Mouse (Mus musculus) hindbrain, embryonic 12.5 days (tissue): ENCODE results near the gene Npepl1. TPM values are rescaled to one million over a fixed set of nuclear protein-coding genes. Genes with fewer than 3 reads are reported as not detected.

Source experiments
- ATAC-seq: fragments of 200-750 bp; cut with Nextera tagmentation; 2 replicates; pipeline ENCODE4 v1.8.0; 2017; ENCODE audit warnings: moderate TSS enrichment; ENCODE audit not compliant: low FRiP score
- H3K27ac ChIP-seq: fragments of 300-500 bp; sonication (generic); 2 replicates; pipeline ENCODE4 v1.5.1; 2016; ENCODE audit warnings: mild to moderate bottlenecking
- H3K27me3 ChIP-seq: fragments of 300-500 bp; sonication (generic); 2 replicates; pipeline ENCODE4 v1.6.1; 2016; ENCODE audit warnings: mild to moderate bottlenecking
- H3K36me3 ChIP-seq: fragments of 300-500 bp; sonication (generic); 2 replicates; pipeline ENCODE4 v1.6.1; 2016; ENCODE audit warnings: mild to moderate bottlenecking
- H3K4me1 ChIP-seq: fragments of 300-500 bp; sonication (generic); 2 replicates; pipeline ENCODE4 v1.6.1; 2016
- H3K4me2 ChIP-seq: fragments of 300-500 bp; sonication (generic); replicated peaks from 2 replicates; pipeline ENCODE4 v1.6.1; 2016; ENCODE audit warnings: mild to moderate bottlenecking
- H3K4me3 ChIP-seq: fragments of 300-500 bp; sonication (generic); 2 replicates; pipeline ENCODE4 v1.5.1; 2016; ENCODE audit warnings: mild to moderate bottlenecking
- H3K9ac ChIP-seq: fragments of 300-500 bp; sonication (generic); 2 replicates; pipeline ENCODE4 v1.6.1; 2016; ENCODE audit warnings: mild to moderate bottlenecking, moderate library complexity
- H3K9me3 ChIP-seq: fragments of 300-500 bp; sonication (generic); replicated peaks from 2 replicates; pipeline ENCODE4 v1.6.1; 2016; ENCODE audit warnings: mild to moderate bottlenecking
- WGBS: fragments of 180-500 bp; shearing (Covaris S2); methylation state at CpG from one replicate; pipeline ENCODE4 v1.1.7; 2016; 5-methylcytosine and 5-hydroxymethylcytosine counted together
- polyA plus RNA-seq: library from polyadenylated mRNA; unstranded; fragments of >200 nt; fragmentation: Nextera tagmentation; extraction: Ambion mirVana; gene quantifications from 2 replicates; pipeline ENCODE4 v1.2.1, GENCODE M21; 2016

Npepl1 gene
- polyA plus RNA-seq, 1 experiment from 2014 or later, result 29.0 TPM

DNA sequence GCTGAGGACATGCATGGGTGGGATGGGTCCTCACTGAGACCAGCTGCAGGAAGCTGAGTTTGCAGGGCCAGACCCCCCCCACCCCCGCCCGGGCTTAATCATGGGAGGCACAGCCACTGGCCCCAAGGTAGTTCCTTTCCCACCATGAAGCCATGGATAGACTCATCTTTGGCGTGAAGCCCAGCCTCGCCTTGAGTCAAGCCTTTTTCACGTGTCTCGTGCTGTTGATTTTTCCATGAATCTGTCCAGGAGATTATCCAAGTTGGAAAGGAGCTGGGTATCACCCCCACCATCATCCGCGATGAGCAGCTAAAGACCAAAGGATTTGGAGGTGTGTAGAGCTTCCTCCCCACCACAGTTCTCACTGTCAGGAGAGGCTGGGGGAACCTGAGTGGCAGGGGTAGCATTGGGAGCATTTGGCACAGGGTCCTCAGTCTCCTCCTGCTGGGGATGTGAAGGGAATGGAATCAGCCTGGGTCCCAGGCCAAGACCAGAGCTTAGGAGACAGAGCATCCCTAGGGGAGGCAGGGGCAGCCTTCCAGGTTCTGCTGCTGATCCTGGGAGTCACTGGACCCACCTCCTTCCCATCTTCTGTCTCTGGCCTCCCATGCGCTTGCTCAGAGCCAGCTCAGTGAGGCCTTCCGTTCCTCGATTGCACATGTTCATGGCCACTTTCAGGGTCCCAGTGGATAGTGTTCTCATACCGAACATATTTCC is 4.2 kb downstream of the Npepl1 start:
- H3K9ac ChIP-seq, result no peak overlapping the region
- H3K4me2 ChIP-seq, result no peak overlapping the region
- H3K36me3 ChIP-seq, result peaks cover 10% of the 10 kb centered on the region; the same call in 1 of the 2 replicates
- WGBS, result 93% methylated on average over 12 of the region's 12 CpGs
- H3K27ac ChIP-seq, result no peak overlapping the region
- H3K9me3 ChIP-seq, result no peaks in the 10 kb centered on the region
- H3K4me1 ChIP-seq, result peaks cover 34% of the 10 kb centered on the region
- H3K27me3 ChIP-seq, result no peaks in the 10 kb centered on the region
- ATAC-seq, result no peak
- H3K4me3 ChIP-seq, result no peak overlapping the region

GRCm38 (mm10) chr2:174116929-174117328 is 6.8 kb downstream of the Npepl1 start:
- Histone ChIP-seq H3K9me3 (no peaks in the 10 kb centered on the region), H3K27me3 (no peaks in the 10 kb centered on the region), H3K4me3 (no peak overlapping the region), H3K4me2 (no peak overlapping the region), H3K36me3 (peaks cover 30% of the 10 kb centered on the region), H3K4me1 (peaks cover 14% of the 10 kb centered on the region), H3K27ac (0 out of 2 replicates have a peak overlapping the region, but pooled peaks have one; percentile 17), H3K9ac (no peak overlapping the region)
- ATAC-seq, result peak; percentile 36; the same call in 1 of the 2 replicates
- WGBS, result 55% methylated on average over 16 of the region's 16 CpGs

DNA sequence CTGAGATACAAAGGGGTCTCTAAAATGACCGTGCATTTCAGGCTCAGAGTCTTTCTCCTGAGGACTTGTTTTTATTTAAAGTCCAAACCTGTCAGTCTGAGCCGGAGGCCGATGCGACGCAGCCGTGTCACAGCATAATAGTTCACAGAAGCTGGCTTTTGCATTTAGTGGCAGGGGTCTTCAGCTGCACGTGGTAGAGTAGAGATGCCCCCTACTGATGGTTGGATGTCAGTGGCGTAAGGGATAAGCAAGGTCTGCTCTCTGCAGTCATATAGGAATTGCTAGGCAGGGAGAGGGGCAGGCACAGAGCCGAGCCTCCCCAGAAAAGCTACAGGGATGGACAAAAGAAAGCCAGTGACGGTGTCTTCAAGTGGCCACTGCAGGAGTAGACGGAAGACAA is 8.0 kb downstream of the Npepl1 start:
- peaks cover 14% of the 10 kb centered on the region for H3K4me1 ChIP-seq
- no peaks in the 10 kb centered on the region for H3K27me3 ChIP-seq
- H3K36me3 ChIP-seq, result peaks cover 30% of the 10 kb centered on the region
- H3K9me3 ChIP-seq, result no peaks in the 10 kb centered on the region
- no peak overlapping the region for H3K4me3 ChIP-seq
- H3K4me2 ChIP-seq, result no peak overlapping the region
- H3K9ac ChIP-seq, result no peak overlapping the region
- peak; percentile 55; the same call in 1 of the 2 replicates for ATAC-seq
- WGBS, result 35% methylated on average over 11 of the region's 11 CpGs
- no peak overlapping the region for H3K27ac ChIP-seq

DNA sequence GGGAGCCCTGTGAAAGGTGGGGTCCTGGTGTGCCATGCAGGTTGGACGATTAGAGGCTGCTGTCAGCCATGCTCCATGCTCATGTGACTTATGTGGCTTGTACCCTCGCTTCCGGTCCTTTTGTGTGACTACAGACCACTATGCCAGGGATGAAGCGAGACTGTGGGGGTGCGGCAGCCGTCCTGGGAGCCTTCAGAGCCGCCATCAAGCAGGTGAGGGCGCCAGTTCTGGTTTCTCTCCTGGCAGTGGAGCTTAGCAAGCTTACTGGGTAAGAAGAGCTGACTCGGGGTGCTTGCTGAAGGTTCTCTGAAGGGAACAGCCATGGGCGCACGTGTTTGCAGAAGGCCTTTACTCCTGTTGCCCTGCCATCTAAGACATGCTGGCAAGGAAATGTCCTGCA is 9.1 kb downstream of the Npepl1 start:
- peaks cover 14% of the 10 kb centered on the region for H3K4me1 ChIP-seq
- no peaks in the 10 kb centered on the region for H3K27me3 ChIP-seq
- peaks cover 1% of the 10 kb centered on the region for H3K9me3 ChIP-seq
- ATAC-seq, result no peak
- peaks cover 36% of the 10 kb centered on the region for H3K36me3 ChIP-seq
- no peak overlapping the region for H3K27ac ChIP-seq
- H3K4me3 ChIP-seq, result no peak overlapping the region
- 93% methylated on average over 11 of the region's 11 CpGs for WGBS
- no peak overlapping the region for H3K4me2 ChIP-seq
- no peak overlapping the region for H3K9ac ChIP-seq

DNA sequence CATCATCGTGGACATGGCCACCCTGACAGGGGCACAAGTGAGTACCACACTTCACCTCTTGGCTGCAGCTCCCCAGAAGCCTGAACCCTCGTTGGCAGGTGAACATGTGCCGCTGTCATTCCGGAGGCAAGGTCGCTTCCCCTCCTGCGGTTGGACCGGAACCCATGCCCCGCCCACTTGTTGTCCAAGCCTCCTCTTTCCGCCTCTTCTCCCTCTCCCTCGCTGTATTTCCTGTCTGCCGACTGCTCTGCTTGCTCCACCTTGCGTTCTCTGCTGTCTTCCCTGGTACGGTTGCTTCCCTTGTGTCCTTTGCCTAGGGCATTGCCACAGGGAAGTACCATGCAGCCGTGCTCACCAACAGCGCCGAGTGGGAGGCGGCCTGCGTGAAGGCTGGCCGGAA is 10.5 kb downstream of the Npepl1 start:
- no peak overlapping the region for H3K4me3 ChIP-seq
- H3K4me2 ChIP-seq, result no peak overlapping the region
- H3K36me3 ChIP-seq, result peaks cover 41% of the 10 kb centered on the region
- ATAC-seq, result no peak
- H3K9ac ChIP-seq, result no peak overlapping the region
- no peaks in the 10 kb centered on the region for H3K27me3 ChIP-seq
- WGBS, result 94% methylated on average over 19 of the region's 19 CpGs
- H3K27ac ChIP-seq, result no peak overlapping the region
- peaks cover 14% of the 10 kb centered on the region for H3K4me1 ChIP-seq
- H3K9me3 ChIP-seq, result peaks cover 9% of the 10 kb centered on the region

- H3K9me3 ChIP-seq, result peaks cover 9% of the 10 kb centered on the region
- no peak overlapping the region for H3K4me2 ChIP-seq
- H3K4me1 ChIP-seq, result peaks cover 16% of the 10 kb centered on the region
- H3K9ac ChIP-seq, result no peak overlapping the region
- no peaks in the 10 kb centered on the region for H3K27me3 ChIP-seq
- no peak for ATAC-seq
- H3K27ac ChIP-seq, result no peak overlapping the region
- WGBS, result 80% methylated on average over 12 of the region's 12 CpGs
- H3K4me3 ChIP-seq, result no peak overlapping the region
- peaks cover 41% of the 10 kb centered on the region for H3K36me3 ChIP-seq
These were observed 11.3 kb downstream of the Npepl1 start for GRCm38 (mm10) chr2:174121411-174121947.

DNA sequence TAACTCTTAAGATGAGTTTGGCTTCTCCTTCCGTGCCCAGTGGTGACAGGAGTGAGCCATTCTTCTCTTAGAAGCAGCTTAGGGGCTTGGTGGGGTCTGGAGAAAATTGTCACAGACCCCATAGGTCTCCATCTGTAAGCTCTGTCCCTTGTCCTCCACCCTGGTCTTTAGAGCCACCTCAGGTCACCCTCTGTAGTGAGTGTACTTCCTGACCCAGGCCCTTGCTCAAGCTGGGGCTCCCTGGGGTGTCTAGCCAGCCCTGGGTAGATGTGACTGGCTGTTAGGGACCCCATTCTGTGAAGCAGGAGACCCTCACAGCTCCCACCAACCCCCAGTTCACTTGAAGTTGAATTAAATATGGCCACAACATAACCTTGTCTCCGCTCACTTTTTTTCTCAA is 12.2 kb downstream of the Npepl1 start:
- Histone ChIP-seq H3K9me3 (peaks cover 9% of the 10 kb centered on the region), H3K36me3 (peaks cover 41% of the 10 kb centered on the region), H3K9ac (no peak overlapping the region), H3K4me1 (peaks cover 16% of the 10 kb centered on the region), H3K4me2 (no peak overlapping the region), H3K27ac (no peak overlapping the region), H3K27me3 (no peaks in the 10 kb centered on the region), H3K4me3 (no peak overlapping the region)
- 94% methylated on average over 2 of the region's 2 CpGs for WGBS
- no peak for ATAC-seq

DNA sequence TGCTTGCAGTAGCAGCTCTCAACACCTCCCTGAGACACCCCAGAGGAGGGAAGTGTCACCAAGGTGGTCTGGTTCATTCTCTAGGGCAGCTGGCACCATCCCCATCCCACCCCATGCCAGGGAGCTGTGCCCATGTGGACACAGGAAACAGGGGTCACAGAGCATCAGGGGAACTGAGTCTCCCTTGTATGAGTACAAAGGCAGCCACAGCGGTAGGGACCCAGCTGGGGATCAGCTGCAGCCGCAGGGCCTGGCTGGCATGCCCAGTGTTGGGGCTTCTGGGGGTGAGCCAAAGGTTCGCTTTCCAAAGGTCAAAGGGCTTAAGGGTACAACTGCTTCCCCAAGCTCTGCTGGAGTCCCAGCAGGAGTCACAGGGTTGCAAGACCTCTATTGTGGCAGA is 13.6 kb downstream of the Npepl1 start:
- peaks cover 14% of the 10 kb centered on the region for H3K4me1 ChIP-seq
- 75% methylated on average over 3 of the region's 3 CpGs for whole genome bisulfite sequencing

DNA sequence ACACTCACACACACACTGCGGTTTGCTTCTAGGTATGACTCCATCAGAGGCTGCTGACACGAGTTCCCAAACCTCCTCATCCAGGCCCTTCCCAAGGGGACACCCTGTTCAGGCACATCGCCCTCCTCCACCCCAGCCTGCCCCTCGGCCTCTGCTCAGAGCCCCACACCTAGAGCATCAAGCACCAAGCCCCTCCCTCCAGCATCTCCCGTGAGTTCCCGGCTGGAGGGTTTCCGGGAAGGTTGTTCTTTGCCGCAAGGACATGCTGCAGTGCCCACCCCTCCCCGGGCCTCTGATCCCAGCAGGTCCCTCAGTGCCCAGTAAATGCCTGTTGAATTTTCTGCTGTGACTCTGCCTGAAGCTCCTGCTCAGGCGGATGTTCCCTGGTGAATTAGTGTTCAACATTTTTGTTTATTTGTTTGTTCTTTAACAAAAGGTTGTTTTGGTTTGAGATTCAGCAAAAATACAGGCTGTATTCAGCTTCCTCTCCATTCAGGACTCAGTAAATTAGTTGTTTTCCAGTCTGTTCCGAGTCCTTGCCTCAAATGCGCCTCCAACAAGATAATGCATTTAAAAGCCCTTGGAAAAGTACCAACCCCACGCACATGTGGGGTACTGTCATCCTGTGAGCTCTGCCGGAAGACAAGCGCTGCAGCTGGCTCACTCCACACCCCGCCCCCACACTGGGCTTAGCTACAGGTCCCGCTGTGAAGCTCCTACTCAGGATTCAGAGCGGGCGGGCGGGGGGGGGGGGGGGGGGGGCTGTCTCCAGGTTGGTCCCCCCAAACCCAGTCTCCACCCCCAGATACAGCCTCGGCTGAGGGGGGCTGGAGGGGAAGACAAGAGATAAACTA is 16.6 kb downstream of the Npepl1 start:
- Histone ChIP-seq H3K9ac (peak overlapping the region; percentile 3; the same call in 1 of the 2 replicates), H3K36me3 (peaks cover 17% of the 10 kb centered on the region), H3K27me3 (no peaks in the 10 kb centered on the region), H3K27ac (0 out of 2 replicates have a peak overlapping the region, but pooled peaks have one; percentile 0), H3K9me3 (peaks cover 9% of the 10 kb centered on the region), H3K4me3 (no peak overlapping the region), H3K4me1 (peaks cover 14% of the 10 kb centered on the region), H3K4me2 (peak overlapping the region; percentile 42)
- WGBS, result 7% methylated on average over 21 of the region's 21 CpGs
- peak; percentile 68 for ATAC-seq

More for the DNA sequence above, 13.6 kb downstream of the Npepl1 start:
- Histone ChIP-seq H3K4me3 (no peak overlapping the region), H3K27ac (no peak overlapping the region), H3K27me3 (no peaks in the 10 kb centered on the region), H3K9me3 (peaks cover 9% of the 10 kb centered on the region), H3K36me3 (peaks cover 41% of the 10 kb centered on the region), H3K4me2 (no peak overlapping the region), H3K9ac (no peak overlapping the region)
- no peak for ATAC-seq

DNA sequence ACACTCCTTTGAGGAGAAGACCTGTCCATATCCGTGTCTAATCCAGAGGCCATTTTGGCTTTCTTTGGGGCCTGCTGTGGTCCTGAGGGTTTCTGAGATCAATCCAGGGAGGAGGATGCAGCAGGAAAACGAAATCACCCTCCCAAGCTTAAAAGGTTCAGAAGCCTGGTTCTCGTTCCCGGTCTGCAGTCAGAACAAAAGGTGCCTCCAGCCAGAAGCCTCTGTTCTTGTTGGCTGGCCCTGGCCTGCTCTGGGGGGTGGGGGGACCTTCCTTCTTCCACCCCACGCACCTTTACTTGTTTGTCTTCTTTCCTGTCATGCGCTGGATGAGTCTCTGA is 17.2 kb downstream of the Npepl1 start:
- Histone ChIP-seq H3K4me1 (peaks cover 14% of the 10 kb centered on the region), H3K27me3 (no peaks in the 10 kb centered on the region), H3K9me3 (peaks cover 9% of the 10 kb centered on the region), H3K36me3 (peaks cover 15% of the 10 kb centered on the region), H3K4me3 (no peak overlapping the region), H3K27ac (0 out of 2 replicates have a peak overlapping the region, but pooled peaks have one; percentile 0), H3K4me2 (peak overlapping the region; percentile 42), H3K9ac (no peak overlapping the region)
- ATAC-seq, result peak; percentile 32
- 20% methylated on average over 6 of the region's 6 CpGs for WGBS

GRCm38 (mm10) chr2:174128926-174129325 is 18.8 kb downstream of the Npepl1 start:
- Histone ChIP-seq H3K4me1 (peaks cover 14% of the 10 kb centered on the region), H3K9ac (no peak overlapping the region), H3K4me2 (no peak overlapping the region), H3K4me3 (no peak overlapping the region), H3K9me3 (peaks cover 9% of the 10 kb centered on the region), H3K27me3 (no peaks in the 10 kb centered on the region), H3K36me3 (peaks cover 11% of the 10 kb centered on the region), H3K27ac (no peak overlapping the region)
- ATAC-seq, result no peak
- WGBS, result 89% methylated on average over 6 of the region's 6 CpGs

- WGBS, result 84% methylated on average over 8 of the region's 8 CpGs
- Histone ChIP-seq H3K9ac (no peak overlapping the region), H3K4me3 (no peak overlapping the region), H3K36me3 (no peaks in the 10 kb centered on the region), H3K27ac (no peak overlapping the region), H3K4me2 (no peak overlapping the region), H3K9me3 (no peaks in the 10 kb centered on the region), H3K4me1 (peaks cover 14% of the 10 kb centered on the region), H3K27me3 (no peaks in the 10 kb centered on the region)
- ATAC-seq, result no peak
These were observed 20.4 kb downstream of the Npepl1 start for GRCm38 (mm10) chr2:174130468-174131097.
